Mouse (Mus musculus) liver, adult 2 months (tissue): Measurements from ENCODE around the gene Txn1.

Experiments used
- CTCF ChIP-seq: fragments of 200-500 bp; IDR thresholded peaks from 2 replicates; pipeline ENCODE4 v1.5.1; 2011; ENCODE audit warnings: low read depth, low read length, control low read depth
- POLR2A ChIP-seq: fragments of 200-500 bp; IDR thresholded peaks from 2 replicates; pipeline ENCODE4 v1.6.1; 2011; ENCODE audit warnings: low read length, control low read depth; ENCODE audit not compliant: insufficient read depth; ENCODE audit errors: extremely low read depth

DNA sequence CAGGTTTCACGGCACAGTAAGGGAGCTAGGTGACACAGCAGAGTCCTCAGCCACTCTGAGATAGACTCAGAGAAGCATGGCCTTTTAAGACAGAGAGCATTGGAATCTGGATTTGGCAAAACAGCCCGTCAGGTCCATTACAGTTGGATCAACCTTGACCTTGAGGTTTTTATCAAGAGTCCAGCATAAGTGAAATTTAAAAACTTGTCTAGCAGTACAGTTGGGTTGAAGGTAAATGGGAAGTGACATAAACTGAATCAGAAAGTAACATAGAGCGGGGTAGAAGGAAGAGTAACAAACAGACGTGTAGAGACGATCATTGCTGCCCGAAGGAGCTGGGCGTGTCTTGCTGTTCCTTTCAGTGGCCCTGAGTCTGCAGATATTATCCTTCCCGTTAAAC, 2.8 kb upstream of the Txn1 start:
- TF ChIP-seq CTCF, result no peak
- no peak for TF ChIP-seq POLR2A
